Mouse (Mus musculus) E14TG2a.4 (cell line): ENCODE results near the gene Kctd8.

Experiments
- CTCF ChIP-seq: conservative IDR thresholded peaks from 2 replicates; pipeline ENCODE4 v1.5.1; 2014; ENCODE audit warnings: low read length
- NANOG ChIP-seq: IDR thresholded peaks from 2 replicates; pipeline ENCODE4 v1.6.1; 2014; ENCODE audit warnings: borderline replicate concordance, low read length, mixed read lengths
- POU5F1 ChIP-seq: IDR thresholded peaks from 2 replicates; pipeline ENCODE4 v1.6.1; 2014; ENCODE audit warnings: low read length, borderline replicate concordance

DNA sequence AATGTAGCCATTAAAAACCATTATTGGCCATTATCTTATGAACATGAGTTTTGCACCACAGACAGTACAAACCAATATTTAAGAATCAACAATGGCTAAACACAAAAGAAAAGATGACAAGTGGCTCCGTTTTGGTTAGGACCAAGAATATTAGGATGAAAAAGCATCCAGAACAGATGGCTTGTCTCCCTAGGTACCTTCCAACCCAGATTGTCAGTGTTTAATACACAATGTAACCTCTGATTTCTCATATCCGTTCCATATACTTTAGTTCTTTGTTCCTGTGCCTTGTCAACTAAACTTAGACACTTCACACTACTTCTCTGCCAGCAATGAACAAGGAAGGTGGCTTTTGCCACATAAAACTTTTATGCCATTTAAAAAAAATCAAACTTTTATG lies 89.1 kb downstream of the Kctd8 start:
- TF ChIP-seq CTCF: no peak
- TF ChIP-seq NANOG: no peak
- no peak for TF ChIP-seq POU5F1
